Mouse (Mus musculus): ENCODE measurements around the gene Rab14. TPM values are rescaled to one million over a fixed set of nuclear protein-coding genes. Genes with fewer than 3 reads are reported as not detected.

The Rab14 gene
- polyA plus RNA-seq, 1 experiment from 2014 or later, result 364 TPM

- no peak for ATAC-seq
- 82% methylated on average over 3 of the region's 3 CpGs for WGBS
- TF ChIP-seq CTCF (IDR thresholded peaks at IDR 0.05; ENCODE audit: low read depth), result no peak
- Histone ChIP-seq H3K4me1 (replicated peaks; ENCODE audit: control insufficient read depth, insufficient read depth, low read length) (no peaks in the 10 kb centered on the region), H3K36me3 (ENCODE audit: control insufficient read depth, insufficient read depth) (no peaks in the 10 kb centered on the region), H3K9me3 (ENCODE audit: control insufficient read depth) (no peaks in the 10 kb centered on the region), H3K27ac (ENCODE audit: low read depth, low read length) (no peak overlapping the region), H3K4me3 (ENCODE audit: low read depth, low read length) (no peak overlapping the region), H3K4me2 (replicated peaks; ENCODE audit: low read depth) (no peak overlapping the region), H3K9ac (ENCODE audit: low read depth, low read length) (no peak overlapping the region), H3K27me3 (replicated peaks; ENCODE audit: control insufficient read depth, insufficient read depth, low read length) (no peaks in the 10 kb centered on the region)
Measured at GRCm38 (mm10) chr2:35206761-35207160, 5.8 kb upstream of the Rab14 start.

GRCm38 (mm10) chr2:35203729-35204128 is 2.8 kb upstream of the Rab14 start:
- H3K4me3 ChIP-seq (ENCODE audit: low read depth, low read length), result no peak overlapping the region
- no peaks in the 10 kb centered on the region for H3K4me1 ChIP-seq (replicated peaks; ENCODE audit: control insufficient read depth, insufficient read depth, low read length)
- no peak for TF ChIP-seq CTCF (IDR thresholded peaks at IDR 0.05; ENCODE audit: low read depth)
- no peak overlapping the region for H3K4me2 ChIP-seq (replicated peaks; ENCODE audit: low read depth)
- H3K27me3 ChIP-seq (replicated peaks; ENCODE audit: control insufficient read depth, insufficient read depth, low read length), result no peaks in the 10 kb centered on the region
- H3K9me3 ChIP-seq (ENCODE audit: control insufficient read depth), result no peaks in the 10 kb centered on the region
- no peak overlapping the region for H3K27ac ChIP-seq (ENCODE audit: low read depth, low read length)
- no peak for ATAC-seq
- no peaks in the 10 kb centered on the region for H3K36me3 ChIP-seq (ENCODE audit: control insufficient read depth, insufficient read depth)
- H3K9ac ChIP-seq (ENCODE audit: low read depth, low read length), result no peak overlapping the region

- H3K4me3 ChIP-seq (ENCODE audit: low read depth, low read length), result peak overlapping the region; percentile 99
- H3K9me3 ChIP-seq (ENCODE audit: control insufficient read depth), result no peaks in the 10 kb centered on the region
- peak overlapping the region; percentile 97 for H3K27ac ChIP-seq (ENCODE audit: low read depth, low read length)
- H3K4me2 ChIP-seq (replicated peaks; ENCODE audit: low read depth), result peak overlapping the region; percentile 75
- no peak for TF ChIP-seq CTCF (IDR thresholded peaks at IDR 0.05; ENCODE audit: low read depth)
- H3K36me3 ChIP-seq (ENCODE audit: control insufficient read depth, insufficient read depth), result no peaks in the 10 kb centered on the region
- under 1% methylated on average over 85 of the region's 90 CpGs for WGBS
- ATAC-seq, result peak; percentile 74
- peak overlapping the region; percentile 100 for H3K9ac ChIP-seq (ENCODE audit: low read depth, low read length)
- H3K4me1 ChIP-seq (replicated peaks; ENCODE audit: control insufficient read depth, insufficient read depth, low read length), result 0 out of 2 replicates have a peak, but pooled peaks cover 6% of the 10 kb centered on the region
- no peaks in the 10 kb centered on the region for H3K27me3 ChIP-seq (replicated peaks; ENCODE audit: control insufficient read depth, insufficient read depth, low read length)
Measured at GRCm38 (mm10) chr2:35199971-35200897, 686 bp downstream of the Rab14 start.

GRCm38 (mm10) chr2:35199541-35199940 is 1.4 kb downstream of the Rab14 start:
- peak overlapping the region; percentile 75 for H3K4me2 ChIP-seq (replicated peaks; ENCODE audit: low read depth)
- H3K27me3 ChIP-seq (replicated peaks; ENCODE audit: control insufficient read depth, insufficient read depth, low read length), result no peaks in the 10 kb centered on the region
- no peaks in the 10 kb centered on the region for H3K9me3 ChIP-seq (ENCODE audit: control insufficient read depth)
- WGBS, result under 1% methylated on average over 5 of the region's 5 CpGs
- no peak for ATAC-seq
- no peaks in the 10 kb centered on the region for H3K36me3 ChIP-seq (ENCODE audit: control insufficient read depth, insufficient read depth)
- H3K4me3 ChIP-seq (ENCODE audit: low read depth, low read length), result peak overlapping the region; percentile 99
- H3K4me1 ChIP-seq (replicated peaks; ENCODE audit: control insufficient read depth, insufficient read depth, low read length), result 0 out of 2 replicates have a peak, but pooled peaks cover 6% of the 10 kb centered on the region
- peak overlapping the region; percentile 100; the same call in 1 of the 2 replicates for H3K9ac ChIP-seq (ENCODE audit: low read depth, low read length)
- 0 out of 2 replicates have a peak overlapping the region, but pooled peaks have one; percentile 97 for H3K27ac ChIP-seq (ENCODE audit: low read depth, low read length)
- no peak for TF ChIP-seq CTCF (IDR thresholded peaks at IDR 0.05; ENCODE audit: low read depth)

- Histone ChIP-seq H3K27me3 (replicated peaks; ENCODE audit: control insufficient read depth, insufficient read depth, low read length) (no peaks in the 10 kb centered on the region), H3K4me3 (ENCODE audit: low read depth, low read length) (no peak overlapping the region), H3K4me1 (replicated peaks; ENCODE audit: control insufficient read depth, insufficient read depth, low read length) (0 out of 2 replicates have a peak, but pooled peaks cover 6% of the 10 kb centered on the region), H3K27ac (ENCODE audit: low read depth, low read length) (no peak overlapping the region), H3K9ac (ENCODE audit: low read depth, low read length) (no peak overlapping the region), H3K36me3 (ENCODE audit: control insufficient read depth, insufficient read depth) (0 out of 2 replicates have a peak, but pooled peaks cover 3% of the 10 kb centered on the region), H3K4me2 (replicated peaks; ENCODE audit: low read depth) (peak overlapping the region; percentile 43), H3K9me3 (ENCODE audit: control insufficient read depth) (no peaks in the 10 kb centered on the region)
- 48% methylated on average over 6 of the region's 6 CpGs for WGBS
- ATAC-seq, result no peak
- no peak for TF ChIP-seq CTCF (IDR thresholded peaks at IDR 0.05; ENCODE audit: low read depth)
Measured at GRCm38 (mm10) chr2:35195626-35196544, 5.0 kb downstream of the Rab14 start.

- no peaks in the 10 kb centered on the region for H3K27me3 ChIP-seq (replicated peaks; ENCODE audit: control insufficient read depth, insufficient read depth, low read length)
- no peak overlapping the region for H3K27ac ChIP-seq (ENCODE audit: low read depth, low read length)
- ATAC-seq, result no peak
- no peak overlapping the region for H3K4me3 ChIP-seq (ENCODE audit: low read depth, low read length)
- H3K9me3 ChIP-seq (ENCODE audit: control insufficient read depth), result no peaks in the 10 kb centered on the region
- 66% methylated on average over 1 of the region's 1 CpGs for WGBS
- no peak for TF ChIP-seq CTCF (IDR thresholded peaks at IDR 0.05; ENCODE audit: low read depth)
- no peak overlapping the region for H3K9ac ChIP-seq (ENCODE audit: low read depth, low read length)
- H3K4me2 ChIP-seq (replicated peaks; ENCODE audit: low read depth), result no peak overlapping the region
- peaks cover 17% of the 10 kb centered on the region for H3K36me3 ChIP-seq (ENCODE audit: control insufficient read depth, insufficient read depth)
- H3K4me1 ChIP-seq (replicated peaks; ENCODE audit: control insufficient read depth, insufficient read depth, low read length), result 0 out of 2 replicates have a peak, but pooled peaks cover 6% of the 10 kb centered on the region
Measured at GRCm38 (mm10) chr2:35193976-35194375, 6.9 kb downstream of the Rab14 start.

All from intestine, postnatal 0 days (tissue).